Mouse (Mus musculus): ENCODE results near the gene Vasn. TPM values are rescaled to one million over a fixed set of nuclear protein-coding genes. Genes with fewer than 3 reads are reported as not detected.
"Not testable (repeated sequence)": the region's sequence is repeated elsewhere in the genome, so short reads cannot be mapped to it uniquely, and the experiment has no call there.

Gene Vasn
- polyA plus RNA-seq, 1 experiment from 2014 or later = 20.4 TPM

GRCm38 (mm10) chr16:4678080-4678479 lies 38.3 kb downstream of the Vasn start:
- TF ChIP-seq CTCF (IDR thresholded peaks at IDR 0.05; ENCODE audit: low read depth) = no peak
- no peak overlapping the region for H3K27ac ChIP-seq
- DNase-seq (ENCODE audit: low spot score) (no peak), ATAC-seq (replicated peaks; ENCODE audit: low FRiP score, low read depth) (no peak)
- H3K4me3 ChIP-seq (replicated peaks; ENCODE audit: low read depth, low read length) = no peak overlapping the region
- H3K9me3 ChIP-seq (replicated peaks; ENCODE audit: low read length) = no peaks in the 10 kb centered on the region
- peaks cover 25% of the 10 kb centered on the region for H3K36me3 ChIP-seq (ENCODE audit: insufficient read depth, low read length)
- WGBS = 91% methylated on average over 5 of the region's 5 CpGs
- no peak overlapping the region for H3K4me2 ChIP-seq (ENCODE audit: low read length)
- H3K9ac ChIP-seq (ENCODE audit: low read depth, low read length) = no peak overlapping the region
- H3K4me1 ChIP-seq (replicated peaks; ENCODE audit: insufficient read depth, low read length) = peaks cover 8% of the 10 kb centered on the region; the same call in 1 of the 2 replicates
- H3K27me3 ChIP-seq (ENCODE audit: insufficient read depth, low read length) = no peaks in the 10 kb centered on the region

- DNase-seq (ENCODE audit: low spot score) = peak; percentile 98
- under 1% methylated on average over 47 of the region's 47 CpGs for WGBS
Measured at GRCm38 (mm10) chr16:4679121-4680018, 39.6 kb downstream of the Vasn start, which contains the start of gene Coro7. Gene Coro7, minus strand, starts transcription at chr16:4679777.

GRCm38 (mm10) chr16:4680922-4681455 lies 41.2 kb downstream of the Vasn start:
- 74% methylated on average over 3 of the region's 3 CpGs for WGBS
- not testable (repeated sequence) for H3K4me2 ChIP-seq (ENCODE audit: low read length); DNase-seq (ENCODE audit: low spot score); H3K9ac ChIP-seq (ENCODE audit: low read depth, low read length); H3K4me3 ChIP-seq (replicated peaks; ENCODE audit: low read depth, low read length); ATAC-seq (replicated peaks; ENCODE audit: low FRiP score, low read depth); H3K27me3 ChIP-seq (ENCODE audit: insufficient read depth, low read length); H3K27ac ChIP-seq; H3K9me3 ChIP-seq (replicated peaks; ENCODE audit: low read length); H3K36me3 ChIP-seq (ENCODE audit: insufficient read depth, low read length)
- peaks cover 13% of the 10 kb centered on the region; the same call in 1 of the 2 replicates for H3K4me1 ChIP-seq (replicated peaks; ENCODE audit: insufficient read depth, low read length)

More at GRCm38 (mm10) chr16:4679121-4680018, 39.6 kb downstream of the Vasn start, which contains the start of gene Coro7:
- Histone ChIP-seq H3K4me2 (ENCODE audit: low read length) (peak within 1 kb of the TSS; percentile 93), H3K9ac (ENCODE audit: low read depth, low read length) (peak within 1 kb of the TSS; percentile 57), H3K27ac (peak within 1 kb of the TSS; percentile 70), H3K9me3 (replicated peaks; ENCODE audit: low read length) (no peaks in the 10 kb centered on the region), H3K4me3 (replicated peaks; ENCODE audit: low read depth, low read length) (peak within 1 kb of the TSS; percentile 66), H3K27me3 (ENCODE audit: insufficient read depth, low read length) (no peaks in the 10 kb centered on the region), H3K4me1 (replicated peaks; ENCODE audit: insufficient read depth, low read length) (peaks cover 8% of the 10 kb centered on the region; the same call in 1 of the 2 replicates), H3K36me3 (ENCODE audit: insufficient read depth, low read length) (peaks cover 14% of the 10 kb centered on the region)
- TF ChIP-seq CTCF (IDR thresholded peaks at IDR 0.05; ENCODE audit: low read depth) = no peak
- peak; percentile 92 for ATAC-seq (replicated peaks; ENCODE audit: low FRiP score, low read depth)

GRCm38 (mm10) chr16:4682628-4683179 lies 43.0 kb downstream of the Vasn start:
- Histone ChIP-seq H3K9ac (ENCODE audit: low read depth, low read length) (no peak overlapping the region; the same call in 1 of the 2 replicates), H3K4me1 (replicated peaks; ENCODE audit: insufficient read depth, low read length) (peaks cover 13% of the 10 kb centered on the region; the same call in 1 of the 2 replicates), H3K27ac (peak overlapping the region; percentile 82; the same call in 1 of the 2 replicates), H3K27me3 (ENCODE audit: insufficient read depth, low read length) (no peaks in the 10 kb centered on the region), H3K4me2 (ENCODE audit: low read length) (peak overlapping the region; percentile 72; the same call in 1 of the 2 replicates), H3K4me3 (replicated peaks; ENCODE audit: low read depth, low read length) (no peak overlapping the region), H3K9me3 (replicated peaks; ENCODE audit: low read length) (no peaks in the 10 kb centered on the region), H3K36me3 (ENCODE audit: insufficient read depth, low read length) (no peaks in the 10 kb centered on the region; the same call in 1 of the 2 replicates)
- ATAC-seq (replicated peaks; ENCODE audit: low FRiP score, low read depth) = no peak
- TF ChIP-seq CTCF (IDR thresholded peaks at IDR 0.05; ENCODE audit: low read depth) = no peak
- WGBS = 80% methylated on average over 4 of the region's 4 CpGs
- no peak for DNase-seq (ENCODE audit: low spot score)

GRCm38 (mm10) chr16:4683193-4683580 lies 43.4 kb downstream of the Vasn start:
- WGBS = 29% methylated on average over 9 of the region's 9 CpGs
- DNase-seq (ENCODE audit: low spot score) = no peak
- Histone ChIP-seq H3K9ac (ENCODE audit: low read depth, low read length) (peak overlapping the region; percentile 84), H3K4me1 (replicated peaks; ENCODE audit: insufficient read depth, low read length) (peaks cover 13% of the 10 kb centered on the region; the same call in 1 of the 2 replicates), H3K4me2 (ENCODE audit: low read length) (peak overlapping the region; percentile 72), H3K4me3 (replicated peaks; ENCODE audit: low read depth, low read length) (peak overlapping the region; percentile 85), H3K9me3 (replicated peaks; ENCODE audit: low read length) (no peaks in the 10 kb centered on the region), H3K27me3 (ENCODE audit: insufficient read depth, low read length) (no peaks in the 10 kb centered on the region), H3K36me3 (ENCODE audit: insufficient read depth, low read length) (no peaks in the 10 kb centered on the region; the same call in 1 of the 2 replicates), H3K27ac (peak overlapping the region; percentile 82)
- TF ChIP-seq CTCF (IDR thresholded peaks at IDR 0.05; ENCODE audit: low read depth) = no peak
- ATAC-seq (replicated peaks; ENCODE audit: low FRiP score, low read depth) = no peak

Data from kidney, postnatal 0 days (tissue).